Mouse (Mus musculus) gonadal fat pad, adult 2 months (tissue): ENCODE measurements around the gene Mfsd13b. TPM values are rescaled to one million over a fixed set of nuclear protein-coding genes. Genes with fewer than 3 reads are reported as not detected.
"Not testable (repeated sequence)": the region's sequence is repeated elsewhere in the genome, so short reads cannot be mapped to it uniquely, and the experiment has no call there.

Experiments used
- DNase-seq: peaks from one replicate; pipeline ENCODE4 v3.0.0-alpha.2; 2012; ENCODE audit warnings: low read depth
- polyA plus RNA-seq: library from polyadenylated mRNA; depleted of rRNA; stranded (reverse); fragments of >200 nt; gene quantifications from 2 replicates; pipeline ENCODE4 v1.2.3, GENCODE M21; 2012

Gene Mfsd13b
- polyA plus RNA-seq, 1 experiment: 1.00 TPM

- DNase-seq: no peak
Measured at GRCm38 (mm10) chr7:120991191-120991590, 8.9 kb downstream of the Mfsd13b start.

- DNase-seq: no peak
Measured at GRCm38 (mm10) chr7:120999021-120999530, 16.8 kb downstream of the Mfsd13b start.

DNA sequence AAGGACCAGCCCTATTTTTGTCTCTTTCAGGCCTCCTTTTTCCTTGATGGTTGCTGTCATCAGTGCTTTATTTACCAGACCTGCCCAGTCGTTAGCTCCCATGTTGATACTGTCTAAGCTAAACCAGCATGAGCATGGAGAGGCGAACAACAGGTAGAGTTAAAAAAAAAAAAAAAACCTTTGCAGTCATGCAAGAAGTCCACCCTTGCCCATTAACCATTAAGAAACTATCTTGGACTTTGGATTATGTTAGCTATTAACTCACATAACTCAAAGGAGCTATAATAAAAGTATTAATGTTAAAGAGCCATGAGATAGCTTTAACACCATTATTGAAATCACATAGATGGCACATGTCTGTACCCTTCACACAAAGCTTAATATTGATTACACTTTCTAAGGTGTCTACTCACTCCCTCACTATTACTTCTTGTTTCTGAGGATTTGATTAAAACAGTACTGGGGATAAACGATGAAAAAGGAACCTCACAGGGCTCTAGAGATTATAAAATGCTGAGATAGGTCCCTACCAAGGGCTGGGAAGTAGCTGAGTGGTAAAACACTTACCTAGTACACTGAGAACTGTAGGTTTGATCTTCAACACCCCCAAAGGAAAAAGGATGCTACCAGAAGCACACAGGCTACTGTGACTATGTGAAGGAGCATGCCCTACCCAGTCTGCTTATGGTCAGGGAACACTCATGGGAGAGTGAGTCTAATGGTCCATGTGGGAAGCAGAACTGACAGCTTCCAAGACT is 17.9 kb downstream of the Mfsd13b start:
- no peak for DNase-seq

- DNase-seq: no peak
Measured at GRCm38 (mm10) chr7:121001879-121002278, 19.6 kb downstream of the Mfsd13b start.

DNA sequence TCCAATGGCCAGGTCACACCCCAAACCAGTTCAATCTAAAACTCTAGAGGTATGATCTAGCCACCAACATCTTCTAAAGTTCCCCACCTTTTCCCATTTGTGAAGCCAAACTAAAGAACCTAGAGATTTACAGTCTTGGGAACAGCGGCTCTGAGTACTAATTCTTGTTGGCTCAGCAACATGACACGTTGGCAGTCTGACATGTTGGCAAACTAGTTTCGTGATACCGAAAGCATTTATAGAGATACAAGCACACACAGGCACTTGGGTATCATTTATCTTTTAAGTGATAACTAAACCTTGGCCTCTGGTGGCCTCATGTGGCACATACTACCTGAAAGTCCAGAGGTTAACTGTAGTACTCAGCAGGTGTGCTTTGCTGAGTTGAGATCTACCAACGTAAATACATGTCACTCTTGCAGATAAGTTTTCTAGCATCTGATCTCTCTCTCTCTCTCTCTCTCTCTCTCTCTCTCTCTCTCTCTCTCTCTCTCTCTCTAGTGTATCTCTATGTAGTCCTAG is 20.2 kb downstream of the Mfsd13b start:
- peak; percentile 98 for DNase-seq

DNA sequence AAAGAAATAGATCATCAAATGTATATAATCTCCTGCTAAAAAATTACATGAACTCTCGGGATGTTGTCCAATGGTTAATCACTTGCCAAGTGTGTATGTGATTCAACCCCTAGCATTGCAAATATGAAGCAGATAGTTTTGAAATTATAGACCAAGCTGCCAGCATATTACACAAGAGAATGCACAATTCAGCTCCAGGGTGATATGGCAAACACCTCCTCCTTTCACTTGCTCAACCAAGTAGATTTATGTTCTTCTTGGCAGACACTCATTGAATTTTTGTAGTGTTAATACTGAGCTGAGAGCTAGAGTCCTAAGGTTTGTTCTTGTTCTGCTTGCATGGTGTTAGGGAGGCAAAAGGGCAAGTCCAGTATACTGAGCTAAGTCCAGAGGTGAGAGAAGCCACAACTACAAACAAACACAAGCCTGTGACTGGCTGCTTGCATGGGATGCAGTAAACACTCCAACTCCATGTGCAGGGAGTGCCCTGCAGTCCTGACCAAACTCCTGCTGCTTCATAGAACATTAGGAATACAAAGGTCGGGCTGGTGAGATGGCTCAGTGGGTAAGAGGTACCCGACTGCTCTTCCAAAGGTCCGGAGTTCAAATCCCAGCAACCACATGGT is 21.6 kb downstream of the Mfsd13b start:
- peak; percentile 99 for DNase-seq

GRCm38 (mm10) chr7:121011794-121012689 is 29.7 kb downstream of the Mfsd13b start:
- DNase-seq: no peak

DNA sequence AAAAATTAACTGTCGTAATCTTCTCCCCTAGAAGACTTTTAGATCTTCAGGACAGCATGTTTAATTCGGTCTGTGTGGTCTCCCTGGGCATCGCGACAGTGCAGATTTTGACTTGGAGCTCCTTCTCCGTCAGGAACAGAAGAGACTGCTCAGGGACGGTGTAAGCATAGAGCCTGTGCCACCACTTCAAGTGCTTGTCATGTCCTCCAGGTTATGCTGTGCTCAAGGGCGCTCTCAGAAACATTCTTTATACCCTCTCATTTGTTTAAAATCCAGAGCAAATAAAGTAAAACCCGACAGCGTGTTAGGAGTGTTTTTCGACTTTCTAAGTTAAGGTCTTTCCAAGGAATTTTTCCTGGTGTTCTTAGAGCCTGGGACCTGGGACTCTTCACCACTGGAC is 32.2 kb downstream of the Mfsd13b start:
- no peak for DNase-seq

DNA sequence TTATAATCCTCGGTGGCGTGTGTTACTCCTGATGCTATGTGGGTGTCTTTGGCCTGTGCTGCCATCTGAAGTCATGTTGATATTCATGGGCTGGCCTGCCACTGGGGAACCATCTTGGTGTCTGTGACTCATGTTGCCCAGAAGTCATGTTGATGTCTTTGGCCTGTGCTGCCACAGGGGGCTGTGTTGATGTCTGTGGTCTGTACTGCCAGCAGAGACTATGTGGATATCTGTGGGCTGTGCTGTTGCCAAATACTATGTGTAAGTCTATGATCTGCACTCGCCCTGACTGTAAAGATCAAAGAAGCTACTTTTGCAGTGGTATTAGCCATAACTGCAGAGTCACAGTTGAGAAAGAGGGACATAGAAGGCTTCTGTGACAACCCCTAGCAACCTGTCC is 36.5 kb downstream of the Mfsd13b start:
- no peak for DNase-seq

- DNase-seq: no peak
Measured at GRCm38 (mm10) chr7:121020277-121020676, 38.0 kb downstream of the Mfsd13b start.

GRCm38 (mm10) chr7:121025221-121026008 is 43.1 kb downstream of the Mfsd13b start:
- DNase-seq: no peak

DNA sequence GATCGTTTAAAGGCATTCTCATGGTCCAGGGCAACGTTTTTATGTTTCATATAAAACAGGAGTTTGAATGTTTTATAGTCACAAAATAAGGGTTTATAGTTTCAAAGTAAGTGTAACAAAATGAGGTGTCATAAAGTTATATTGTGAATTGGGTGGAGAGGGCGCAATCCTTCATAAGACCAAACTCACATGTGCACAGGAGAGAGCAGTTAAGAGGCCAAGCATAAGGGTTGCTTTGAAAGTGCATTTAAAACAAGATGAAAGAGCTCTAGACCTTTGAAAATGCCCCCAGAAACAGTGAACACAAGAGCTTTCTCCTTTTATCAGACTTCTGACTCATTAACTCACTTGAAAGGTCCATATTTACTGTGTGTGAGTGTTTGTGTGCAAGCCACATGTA is 44.0 kb downstream of the Mfsd13b start:
- DNase-seq: no peak

DNA sequence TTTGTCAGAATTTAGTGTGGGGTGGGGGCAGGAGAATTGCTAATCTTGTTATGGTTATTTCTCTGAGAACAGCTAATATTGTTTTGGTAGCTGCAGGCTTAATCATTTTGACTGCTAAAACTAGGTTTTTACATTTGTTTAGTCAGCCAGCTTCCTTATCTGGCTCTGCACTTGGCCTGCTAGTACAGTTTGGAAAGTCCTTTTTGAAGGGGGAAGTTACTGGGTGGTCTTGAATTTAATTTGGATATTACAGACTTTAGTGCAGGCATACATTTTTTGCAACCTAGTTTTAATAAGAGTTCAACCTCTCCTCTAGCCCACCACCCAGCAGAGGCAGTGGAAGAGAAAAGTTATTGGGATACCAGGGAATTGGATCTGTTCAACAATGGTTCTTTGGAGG is 47.6 kb downstream of the Mfsd13b start:
- not testable (repeated sequence) for DNase-seq

- DNase-seq: no peak
Measured at GRCm38 (mm10) chr7:121033856-121034652, 51.7 kb downstream of the Mfsd13b start, which contains the start of gene Mettl9. TSS of gene Mettl9 (plus strand) at chr7:121034445.

DNA sequence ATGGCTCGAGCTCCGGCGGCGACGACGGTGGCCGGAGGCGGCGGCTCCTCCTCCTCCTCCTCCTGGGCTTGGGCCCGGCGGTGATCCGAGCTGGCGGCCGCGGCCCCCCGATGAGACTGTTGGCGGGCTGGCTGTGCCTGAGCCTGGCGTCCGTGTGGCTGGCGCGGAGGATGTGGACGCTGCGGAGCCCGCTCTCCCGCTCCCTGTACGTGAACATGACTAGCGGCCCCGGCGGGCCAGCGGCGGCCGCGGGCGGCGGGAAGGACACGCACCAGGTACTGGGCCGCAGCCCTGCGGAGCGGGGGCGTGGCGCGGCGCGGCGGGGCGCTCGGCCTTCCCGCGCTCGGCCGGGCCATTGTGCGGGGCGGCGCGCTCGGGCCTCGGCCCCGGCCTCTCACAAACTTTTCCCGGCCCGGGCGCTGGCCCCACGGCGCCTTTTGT is 52.4 kb downstream of the Mfsd13b start:
- DNase-seq: no peak

- no peak for DNase-seq
Measured at GRCm38 (mm10) chr7:121035161-121035721, 52.9 kb downstream of the Mfsd13b start.

DNA sequence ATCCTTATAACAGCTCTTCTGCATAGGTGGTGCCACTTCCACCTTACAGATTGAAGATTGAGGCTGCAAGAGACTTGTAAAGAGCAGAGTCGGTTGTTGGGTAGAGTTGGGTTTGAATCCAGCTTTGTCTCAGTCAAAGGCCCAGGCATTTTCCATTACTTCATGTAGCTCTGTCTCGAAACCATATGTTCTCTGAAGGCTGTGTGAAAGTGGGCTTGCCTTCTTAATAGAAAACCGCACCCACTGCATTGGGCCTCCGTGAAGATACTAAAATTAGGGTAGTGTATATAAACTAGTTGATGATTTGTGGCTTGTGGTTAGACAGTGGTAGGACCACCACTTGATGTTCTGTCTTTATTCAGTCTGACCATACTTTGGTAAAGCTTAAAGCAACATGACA is 58.3 kb downstream of the Mfsd13b start:
- DNase-seq: no peak

- DNase-seq: no peak
Measured at GRCm38 (mm10) chr7:121041989-121042388, 59.7 kb downstream of the Mfsd13b start.

DNA sequence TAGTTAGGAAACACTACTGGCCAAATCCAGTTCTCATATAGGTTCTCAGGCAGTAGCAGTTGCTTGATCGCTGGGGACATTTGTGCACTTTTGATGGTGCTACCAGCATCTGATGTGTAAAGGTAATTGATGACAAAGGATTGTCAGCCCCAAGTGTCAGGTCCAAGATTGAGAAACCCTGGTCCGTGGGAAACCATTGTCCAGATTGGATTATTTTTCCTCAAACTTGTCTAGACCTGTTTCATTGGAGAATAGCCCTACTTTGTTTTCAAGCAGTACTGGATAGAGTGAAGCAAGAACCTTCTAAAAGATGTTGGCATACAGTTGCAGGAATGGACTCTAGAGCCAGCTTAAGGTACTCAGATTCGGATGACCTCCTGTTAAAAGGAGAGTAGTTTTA is 60.7 kb downstream of the Mfsd13b start:
- DNase-seq: peak; percentile 100

GRCm38 (mm10) chr7:121043510-121043909 is 61.2 kb downstream of the Mfsd13b start:
- DNase-seq: no peak
